Mouse (Mus musculus) A20 (cell line): Measurements from ENCODE around the gene Plcl2.
A peak's percentile ranks its signal among the peaks of the same experiment; 100 is the strongest.
"Not testable (repeated sequence)": the region's sequence is repeated elsewhere in the genome, so short reads cannot be mapped to it uniquely, and the experiment has no call there.

ENCODE experiments used
- DNase-seq: peaks from one replicate; pipeline ENCODE4 v3.0.0-alpha.2; 2011; ENCODE audit warnings: low read depth, low spot score

The Plcl2 gene

GRCm38 (mm10) chr17:50620794-50621537, 111.8 kb downstream of the Plcl2 start:
- no peak for DNase-seq

- DNase-seq = no peak
Observed at GRCm38 (mm10) chr17:50621996-50622395, 112.8 kb downstream of the Plcl2 start.

GRCm38 (mm10) chr17:50625584-50625983, 116.4 kb downstream of the Plcl2 start:
- no peak for DNase-seq

- DNase-seq = peak; percentile 7
Observed at GRCm38 (mm10) chr17:50627658-50628057, 118.5 kb downstream of the Plcl2 start.

GRCm38 (mm10) chr17:50628716-50629115, 119.5 kb downstream of the Plcl2 start:
- peak; percentile 9 for DNase-seq

GRCm38 (mm10) chr17:50630992-50631391, 121.8 kb downstream of the Plcl2 start:
- not testable (repeated sequence) for DNase-seq

- DNase-seq = no peak
Observed at GRCm38 (mm10) chr17:50634008-50634871, 125.0 kb downstream of the Plcl2 start.

- no peak for DNase-seq
Observed at GRCm38 (mm10) chr17:50635961-50636585, 126.9 kb downstream of the Plcl2 start.

- no peak for DNase-seq
Observed at GRCm38 (mm10) chr17:50638791-50639190, 129.6 kb downstream of the Plcl2 start.

- DNase-seq = no peak
Observed at GRCm38 (mm10) chr17:50641076-50641610, 131.9 kb downstream of the Plcl2 start.

- no peak for DNase-seq
Observed at GRCm38 (mm10) chr17:50641879-50642278, 132.7 kb downstream of the Plcl2 start.

GRCm38 (mm10) chr17:50643356-50643755, 134.2 kb downstream of the Plcl2 start:
- no peak for DNase-seq

GRCm38 (mm10) chr17:50643989-50644388, 134.8 kb downstream of the Plcl2 start:
- DNase-seq = no peak

- DNase-seq = not testable (repeated sequence)
Observed at GRCm38 (mm10) chr17:50648141-50648540, 138.9 kb downstream of the Plcl2 start.

- DNase-seq = no peak
Observed at GRCm38 (mm10) chr17:50648757-50649419, 139.7 kb downstream of the Plcl2 start.

GRCm38 (mm10) chr17:50650535-50651223, 141.5 kb downstream of the Plcl2 start:
- no peak for DNase-seq

- no peak for DNase-seq
Observed at GRCm38 (mm10) chr17:50654741-50655415, 145.7 kb downstream of the Plcl2 start.

- no peak for DNase-seq
Observed at GRCm38 (mm10) chr17:50655416-50655776, 146.2 kb downstream of the Plcl2 start.

- DNase-seq = no peak
Observed at GRCm38 (mm10) chr17:50657321-50657720, 148.1 kb downstream of the Plcl2 start.

- DNase-seq = no peak
Observed at GRCm38 (mm10) chr17:50658901-50659300, 149.7 kb downstream of the Plcl2 start.
